Mouse (Mus musculus) kidney, postnatal 0 days (tissue): ENCODE results near the gene Pik3ap1. TPM values are rescaled to one million over a fixed set of nuclear protein-coding genes. Genes with fewer than 3 reads are reported as not detected.

Source experiments
- ATAC-seq: fragments of 200-750 bp; cut with Nextera tagmentation; replicated peaks from 2 replicates; pipeline ENCODE4 v1.8.0; 2017; ENCODE audit warnings: low read depth, moderate number of reproducible peaks, moderate TSS enrichment, moderate library complexity; ENCODE audit not compliant: low FRiP score
- DNase-seq: peaks from one replicate; pipeline ENCODE4 v3.0.0-alpha.2; 2016; ENCODE audit warnings: low spot score
- H3K27ac ChIP-seq: fragments of 300-500 bp; sonication (generic); 2 replicates; pipeline ENCODE4 v1.5.1; 2014; ENCODE audit warnings: mild to moderate bottlenecking
- H3K27me3 ChIP-seq: fragments of 300-500 bp; sonication (generic); 2 replicates; pipeline ENCODE4 v1.6.1; 2014; ENCODE audit warnings: low read length, mixed read lengths; ENCODE audit not compliant: insufficient read depth
- H3K36me3 ChIP-seq: fragments of 300-500 bp; sonication (generic); 2 replicates; pipeline ENCODE4 v1.6.1; 2014; ENCODE audit warnings: low read length, mixed read lengths; ENCODE audit not compliant: insufficient read depth
- H3K4me1 ChIP-seq: fragments of 300-500 bp; sonication (generic); replicated peaks from 2 replicates; pipeline ENCODE4 v1.6.1; 2014; ENCODE audit warnings: antibody characterized with exemption, low read length, mixed read lengths; ENCODE audit not compliant: insufficient read depth
- H3K4me2 ChIP-seq: fragments of 300-500 bp; sonication (generic); 2 replicates; pipeline ENCODE4 v1.6.1; 2014; ENCODE audit warnings: mild to moderate bottlenecking, low read length, moderate library complexity, mixed read lengths
- H3K4me3 ChIP-seq: fragments of 300-500 bp; sonication (generic); replicated peaks from 2 replicates; pipeline ENCODE4 v1.5.1; 2014; ENCODE audit warnings: low read depth, low read length
- H3K9ac ChIP-seq: fragments of 300-500 bp; sonication (generic); 2 replicates; pipeline ENCODE4 v1.6.1; 2014; ENCODE audit warnings: low read depth, low read length
- H3K9me3 ChIP-seq: fragments of 300-500 bp; sonication (generic); replicated peaks from 2 replicates; pipeline ENCODE4 v1.6.1; 2016; ENCODE audit warnings: low read length, inconsistent platforms, mixed read lengths
- CTCF ChIP-seq: IDR thresholded peaks from 2 replicates; pipeline ENCODE4 v1.5.1; 2016; ENCODE audit warnings: antibody characterized with exemption, low read depth, mild to moderate bottlenecking, moderate library complexity
- WGBS: fragments of 180-500 bp; shearing (Covaris S2); extraction: QIAGEN DNeasy Blood & Tissue Kit; methylation state at CpG from one replicate; pipeline ENCODE4 v1.1.7; 2014; 5-methylcytosine and 5-hydroxymethylcytosine counted together
- polyA plus RNA-seq: library from polyadenylated mRNA; unstranded; fragments of >200 nt; fragmentation: Nextera tagmentation; extraction: Ambion mirVana; gene quantifications from 2 replicates; pipeline ENCODE4 v1.2.1, GENCODE M21; 2015

Pik3ap1 gene
- polyA plus RNA-seq, 1 experiment from 2014 or later: 1.7 TPM

- no peaks in the 10 kb centered on the region for H3K36me3 ChIP-seq
- DNase-seq (no peak), ATAC-seq (no peak)
- TF ChIP-seq CTCF: no peak
- no peak overlapping the region for H3K27ac ChIP-seq
- no peak overlapping the region for H3K4me2 ChIP-seq
- no peak overlapping the region for H3K4me3 ChIP-seq
- no peak overlapping the region for H3K9ac ChIP-seq
- no peaks in the 10 kb centered on the region for H3K9me3 ChIP-seq
- WGBS: 85% methylated on average over 7 of the region's 7 CpGs
- H3K4me1 ChIP-seq: no peaks in the 10 kb centered on the region
- H3K27me3 ChIP-seq: no peaks in the 10 kb centered on the region
Observed at GRCm38 (mm10) chr19:41278606-41279005, 106.3 kb downstream of the Pik3ap1 start.

- WGBS: 79% methylated on average over 3 of the region's 3 CpGs
- DNase-seq (no peak), ATAC-seq (no peak)
- TF ChIP-seq CTCF: no peak
- no peak overlapping the region for H3K4me3 ChIP-seq
- no peaks in the 10 kb centered on the region for H3K27me3 ChIP-seq
- H3K4me2 ChIP-seq: no peak overlapping the region
- H3K9ac ChIP-seq: no peak overlapping the region
- H3K36me3 ChIP-seq: no peaks in the 10 kb centered on the region
- no peaks in the 10 kb centered on the region for H3K9me3 ChIP-seq
- no peak overlapping the region for H3K27ac ChIP-seq
- no peaks in the 10 kb centered on the region for H3K4me1 ChIP-seq
Observed at GRCm38 (mm10) chr19:41275588-41275987, 109.3 kb downstream of the Pik3ap1 start.

GRCm38 (mm10) chr19:41270906-41271305, 114.0 kb downstream of the Pik3ap1 start:
- 62% methylated on average over 7 of the region's 7 CpGs for WGBS
- ATAC-seq: no peak
- H3K9me3 ChIP-seq: no peaks in the 10 kb centered on the region

GRCm38 (mm10) chr19:41270151-41270727, 114.7 kb downstream of the Pik3ap1 start:
- Histone ChIP-seq H3K4me3 (no peak overlapping the region), H3K36me3 (no peaks in the 10 kb centered on the region), H3K27me3 (no peaks in the 10 kb centered on the region), H3K9me3 (no peaks in the 10 kb centered on the region), H3K4me1 (no peaks in the 10 kb centered on the region), H3K4me2 (no peak overlapping the region), H3K9ac (no peak overlapping the region), H3K27ac (no peak overlapping the region)
- ATAC-seq: peak; percentile 52; the same call in 1 of the 2 replicates
- WGBS: 37% methylated on average over 9 of the region's 9 CpGs
- peak; percentile 66 for DNase-seq
- no peak for TF ChIP-seq CTCF

More at GRCm38 (mm10) chr19:41270906-41271305, 114.0 kb downstream of the Pik3ap1 start:
- Histone ChIP-seq H3K4me3 (no peak overlapping the region), H3K36me3 (no peaks in the 10 kb centered on the region), H3K4me2 (no peak overlapping the region), H3K4me1 (no peaks in the 10 kb centered on the region), H3K9ac (no peak overlapping the region), H3K27me3 (no peaks in the 10 kb centered on the region), H3K27ac (no peak overlapping the region)
- no peak for TF ChIP-seq CTCF
- DNase-seq: no peak

GRCm38 (mm10) chr19:41266251-41266901, 118.5 kb downstream of the Pik3ap1 start:
- peaks cover 13% of the 10 kb centered on the region; the same call in 1 of the 2 replicates for H3K4me1 ChIP-seq
- 58% methylated on average over 8 of the region's 8 CpGs for WGBS
- H3K27me3 ChIP-seq: no peaks in the 10 kb centered on the region
- TF ChIP-seq CTCF: no peak
- no peaks in the 10 kb centered on the region for H3K9me3 ChIP-seq
- no peak overlapping the region for H3K9ac ChIP-seq
- no peaks in the 10 kb centered on the region for H3K36me3 ChIP-seq
- no peak overlapping the region for H3K4me3 ChIP-seq
- DNase-seq (no peak), ATAC-seq (no peak)
- H3K27ac ChIP-seq: no peak overlapping the region
- H3K4me2 ChIP-seq: no peak overlapping the region

GRCm38 (mm10) chr19:41264331-41264799, 120.5 kb downstream of the Pik3ap1 start:
- WGBS: 24% methylated on average over 13 of the region's 13 CpGs

More at GRCm38 (mm10) chr19:41264331-41264799, 120.5 kb downstream of the Pik3ap1 start:
- peak overlapping the region; percentile 82 for H3K4me2 ChIP-seq
- H3K4me3 ChIP-seq: peak overlapping the region; percentile 92
- TF ChIP-seq CTCF: no peak
- H3K36me3 ChIP-seq: no peaks in the 10 kb centered on the region
- peak; percentile 58 for DNase-seq
- peaks cover 31% of the 10 kb centered on the region for H3K4me1 ChIP-seq
- H3K27me3 ChIP-seq: no peaks in the 10 kb centered on the region
- no peak for ATAC-seq
- H3K9ac ChIP-seq: peak overlapping the region; percentile 99
- H3K9me3 ChIP-seq: no peaks in the 10 kb centered on the region
- H3K27ac ChIP-seq: peak overlapping the region; percentile 100
